Mouse (Mus musculus) CH12.LX (cell line): ENCODE data around the gene Ccdc141.

Experiments used
- CTCF ChIP-seq, 2 experiments: IDR thresholded peaks in 1 of 2; conservative IDR thresholded peaks in 1 of 2; 2 replicates each; pipeline ENCODE4 v1.5.1; 2011 to 2012; ENCODE audit warnings: low read depth in 2 of 2, low read length in 2 of 2, improper control_type of control experiment in 1 of 2, inconsistent platforms in 1 of 2, mild to moderate bottlenecking in 1 of 2, moderate library complexity in 1 of 2
- E2F4 ChIP-seq: IDR thresholded peaks from 2 replicates; pipeline ENCODE4 v1.6.1; 2011; ENCODE audit warnings: low read depth, low read length, improper control_type of control experiment; ENCODE audit not compliant: insufficient replicate concordance
- ETS1 ChIP-seq: conservative IDR thresholded peaks from 2 replicates; pipeline ENCODE4 v1.6.1; 2012; ENCODE audit warnings: low read depth, mild to moderate bottlenecking, inconsistent platforms, low read length, improper control_type of control experiment, moderate library complexity
- IRF4 ChIP-seq: IDR thresholded peaks from 2 replicates; pipeline ENCODE4 v1.6.1; 2014; ENCODE audit warnings: low read depth, mild to moderate bottlenecking, inconsistent platforms, low read length, improper control_type of control experiment
- JUN ChIP-seq: IDR thresholded peaks from 2 replicates; pipeline ENCODE4 v1.6.1; 2011; ENCODE audit warnings: low read depth, mild to moderate bottlenecking, low read length, improper control_type of control experiment, moderate library complexity; ENCODE audit not compliant: insufficient read depth
- KAT2A ChIP-seq: IDR thresholded peaks from 2 replicates; pipeline ENCODE4 v1.6.1; 2012; ENCODE audit warnings: low read length, improper control_type of control experiment, inconsistent platforms; ENCODE audit not compliant: insufficient replicate concordance
- PAX5 ChIP-seq: IDR thresholded peaks from 2 replicates; pipeline ENCODE4 v1.6.1; 2012; ENCODE audit warnings: low read length, inconsistent platforms, mixed read lengths
- POLR2A ChIP-seq: IDR thresholded peaks from 2 replicates; pipeline ENCODE4 v1.6.1; 2011; ENCODE audit warnings: low read depth, mild to moderate bottlenecking, improper control_type of control experiment, low read length
- RCOR1 ChIP-seq: conservative IDR thresholded peaks from 2 replicates; pipeline ENCODE4 v1.6.1; 2012; ENCODE audit warnings: low read depth, mild to moderate bottlenecking, inconsistent platforms, low read length, improper control_type of control experiment
- USF1 ChIP-seq: IDR thresholded peaks from 2 replicates; pipeline ENCODE4 v1.6.1; 2014; ENCODE audit warnings: low read depth, mild to moderate bottlenecking, inconsistent platforms, low read length, improper control_type of control experiment
- USF2 ChIP-seq: conservative IDR thresholded peaks from 2 replicates; pipeline ENCODE4 v1.6.1; 2011; ENCODE audit warnings: low read depth, low read length, improper control_type of control experiment
- ZKSCAN1 ChIP-seq: IDR thresholded peaks from 2 replicates; pipeline ENCODE4 v1.6.1; 2012; ENCODE audit warnings: low read depth, inconsistent platforms, low read length, improper control_type of control experiment, borderline replicate concordance
- ZMIZ1 ChIP-seq: IDR thresholded peaks from 2 replicates; pipeline ENCODE4 v1.6.1; 2012; ENCODE audit warnings: low read depth, mild to moderate bottlenecking, inconsistent platforms, low read length, improper control_type of control experiment

GRCm38 (mm10) chr2:77091749-77092148, 78.7 kb downstream of the Ccdc141 start:
- TF ChIP-seq CTCF (conservative IDR thresholded peaks at IDR 0.05 in 1 of 2, IDR thresholded peaks at IDR 0.05 in 1 of 2; ENCODE audit: low read depth in 2 of 2, low read length in 2 of 2): no peak
- no peak for TF ChIP-seq POLR2A
- TF ChIP-seq PAX5: no peak
- TF ChIP-seq RCOR1: no peak
- TF ChIP-seq JUN: no peak
- TF ChIP-seq ETS1: no peak
- no peak for TF ChIP-seq E2F4
- TF ChIP-seq KAT2A: no peak
- TF ChIP-seq USF1: no peak
- TF ChIP-seq USF2: no peak
- no peak for TF ChIP-seq ZMIZ1
- TF ChIP-seq ZKSCAN1: no peak
- TF ChIP-seq IRF4: no peak
